Mouse (Mus musculus) bone marrow, adult 2 months (tissue): ENCODE data around the gene Plcxd2.

Source experiments
- CTCF ChIP-seq: fragments of 200-500 bp; IDR thresholded peaks from 2 replicates; pipeline ENCODE4 v1.5.1; 2011; ENCODE audit warnings: low read length, control low read depth; ENCODE audit not compliant: control insufficient read depth, insufficient read depth
- POLR2A ChIP-seq: fragments of 200-500 bp; IDR thresholded peaks from 2 replicates; pipeline ENCODE4 v1.6.1; 2011; ENCODE audit warnings: low read depth, mild to moderate bottlenecking, control low read depth, low read length, borderline replicate concordance; ENCODE audit not compliant: control insufficient read depth

- TF ChIP-seq CTCF (no peak), POLR2A (no peak)
Observed at GRCm38 (mm10) chr16:45956390-45956950, 53.5 kb downstream of the Plcxd2 start.
